17 mouse cellular contexts compared by ENCODE assay signal in the genomic region with DNA sequence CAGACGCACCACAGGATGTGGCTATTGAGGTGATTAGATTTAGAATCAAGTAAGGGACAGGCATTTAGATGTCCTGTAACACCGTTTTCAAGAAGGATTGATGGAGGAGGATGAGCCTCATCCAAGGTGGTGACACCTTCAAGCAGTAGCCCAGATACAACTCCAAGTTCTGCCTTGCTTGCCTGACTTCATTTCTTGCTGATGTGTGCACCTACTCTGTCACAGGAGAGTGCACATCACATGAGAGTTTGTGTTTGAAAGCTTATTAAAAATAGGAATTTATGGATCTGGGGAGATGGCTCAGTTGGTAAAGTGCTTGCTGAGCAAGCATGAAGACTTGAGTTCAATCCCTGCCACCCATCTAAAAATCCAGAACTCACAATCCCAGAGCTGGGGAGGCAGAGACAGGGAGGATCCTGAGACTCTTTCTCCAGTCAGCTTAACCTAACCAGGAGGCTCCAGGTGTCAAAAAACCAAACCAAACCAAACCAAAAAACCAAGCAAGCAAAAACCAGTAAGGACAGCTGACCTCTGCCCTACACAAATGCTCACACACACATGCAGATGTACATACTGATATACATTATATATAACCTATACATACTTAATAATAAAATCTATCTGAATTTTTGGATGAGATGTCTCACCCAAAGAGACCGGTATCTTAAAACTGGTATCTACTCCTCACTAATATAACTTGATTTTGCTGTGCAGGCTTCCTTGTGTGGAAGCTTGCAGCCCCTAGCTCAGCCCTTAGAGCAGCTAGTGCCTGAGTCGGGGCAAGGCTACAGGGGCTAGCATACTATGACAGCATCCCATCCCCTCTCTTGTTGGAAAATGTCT. TPM values are rescaled to one million over a fixed set of nuclear protein-coding genes. Genes with fewer than 3 reads are reported as not detected.
DNase-seq lines count a peak whose midpoint lies in the region; ATAC-seq and TF ChIP-seq lines count a peak whose summit lies in the region.
"Had no signal": no experiment of that assay in that cellular context is flagged by ENCODE, and none has a peak within 500 bp of the region (broad histone marks: within the 10 kb centered on the region; RNA-seq: fewer than 3 reads in every experiment).

No protein-coding gene starts in this region.

- H3K9ac ChIP-seq in lung, embryonic 14.5 days, result no peak overlapping the region
- H3K9ac ChIP-seq in embryonic facial prominence, embryonic 14.5 days (ENCODE audit: low read depth, low read length), result no peak overlapping the region
- H3K9ac ChIP-seq in kidney, embryonic 14.5 days (ENCODE audit: low read depth, low read length), result no peak overlapping the region
- H3K9ac ChIP-seq: neural tube, embryonic 13.5 days had no signal

- intact Hi-C loops in heart, postnatal 10 days (cut with DNase I), result no loop called here

- H3K9me3 ChIP-seq in lung, embryonic 14.5 days (ENCODE audit: low read depth, low read length), result peaks cover 50% of the 10 kb centered on the region
- H3K9me3 ChIP-seq in embryonic facial prominence, embryonic 14.5 days (ENCODE audit: control insufficient read depth, low read length), result peaks cover 73% of the 10 kb centered on the region
- peaks cover 66% of the 10 kb centered on the region for H3K9me3 ChIP-seq in kidney, embryonic 14.5 days (ENCODE audit: control insufficient read depth, low read length)

- no peak for ATAC-seq in lung, embryonic 14.5 days (ENCODE audit: insufficient read depth)
- ATAC-seq in embryonic facial prominence, embryonic 14.5 days (ENCODE audit: low read depth), result no peak
- no peak for ATAC-seq in kidney, embryonic 14.5 days (ENCODE audit: low FRiP score, low TSS enrichment)
- ATAC-seq: lung, postnatal 0 days had no signal

- no peaks in the 10 kb centered on the region for H3K27me3 ChIP-seq in lung, embryonic 14.5 days (ENCODE audit: insufficient read depth, low read length)
- H3K27me3 ChIP-seq in embryonic facial prominence, embryonic 14.5 days (replicated peaks; ENCODE audit: control insufficient read depth, insufficient read depth, low read length), result no peaks in the 10 kb centered on the region
- no peaks in the 10 kb centered on the region for H3K27me3 ChIP-seq in kidney, embryonic 14.5 days (ENCODE audit: control insufficient read depth, insufficient read depth, low read length)
- H3K27me3 ChIP-seq: neural tube, embryonic 13.5 days had no signal

- H3K4me3 ChIP-seq in lung, embryonic 14.5 days (ENCODE audit: low read depth, low read length), result no peak overlapping the region
- no peak overlapping the region for H3K4me3 ChIP-seq in embryonic facial prominence, embryonic 14.5 days (ENCODE audit: low read depth, low read length)
- H3K4me3 ChIP-seq in kidney, embryonic 14.5 days (ENCODE audit: low read length), result no peak overlapping the region
- H3K4me3 ChIP-seq: neural tube, embryonic 13.5 days had no signal

- H3K4me2 ChIP-seq in lung, embryonic 14.5 days, result no peak overlapping the region
- H3K4me2 ChIP-seq in embryonic facial prominence, embryonic 14.5 days (ENCODE audit: low read depth, low read length), result no peak overlapping the region
- no peak overlapping the region for H3K4me2 ChIP-seq in kidney, embryonic 14.5 days (replicated peaks; ENCODE audit: low read depth, low read length)
- H3K4me2 ChIP-seq: neural tube, embryonic 13.5 days had no signal

- no peak for TF ChIP-seq CTCF in lung, embryonic 14.5 days (IDR thresholded peaks at IDR 0.05; ENCODE audit: low read depth)

- 58% methylated on average over 4 of the region's 4 CpGs for WGBS in lung, embryonic 14.5 days
- 59% methylated on average over 4 of the region's 4 CpGs for WGBS in embryonic facial prominence, embryonic 14.5 days
- WGBS in kidney, embryonic 14.5 days, result 64% methylated on average over 4 of the region's 4 CpGs

- H3K27ac ChIP-seq in lung, embryonic 14.5 days (ENCODE audit: low read depth), result no peak overlapping the region
- no peak overlapping the region for H3K27ac ChIP-seq in embryonic facial prominence, embryonic 14.5 days (replicated peaks; ENCODE audit: low read depth, low read length)
- H3K27ac ChIP-seq in kidney, embryonic 14.5 days (ENCODE audit: low read depth, low read length), result no peak overlapping the region
- H3K27ac ChIP-seq: neural tube, embryonic 13.5 days had no signal

- DNase-seq in heart, adult 11 months, result peak; percentile 79
- DNase-seq in heart, postnatal 10 days, result no peak
- DNase-seq in lung, embryonic 14.5 days, result peak; percentile 4
- DNase-seq in lung, postnatal 10 days, result no peak
- peak; percentile 22 for DNase-seq in CD4-positive helper T cell, adult 2 months (ENCODE audit: low read depth, low spot score)
- peak; percentile 6 for DNase-seq in embryonic facial prominence, embryonic 14.5 days (ENCODE audit: low spot score)
- DNase-seq in urinary bladder, postnatal 36 days (ENCODE audit: low spot score in 2 of 2), result no peak
- DNase-seq: B cell, adult 2 months; cerebellum, adult 11-12 months; kidney, adult 18-20 months; liver had no signal

- H3K36me3 ChIP-seq in lung, embryonic 14.5 days (ENCODE audit: insufficient read depth), result no peaks in the 10 kb centered on the region
- H3K36me3 ChIP-seq in embryonic facial prominence, embryonic 14.5 days (ENCODE audit: control insufficient read depth, insufficient read depth, low read length), result no peaks in the 10 kb centered on the region
- no peaks in the 10 kb centered on the region for H3K36me3 ChIP-seq in kidney, embryonic 14.5 days (ENCODE audit: control insufficient read depth, insufficient read depth, low read length)
- H3K36me3 ChIP-seq: neural tube, embryonic 13.5 days had no signal

- no peaks in the 10 kb centered on the region for H3K4me1 ChIP-seq in lung, embryonic 14.5 days (ENCODE audit: insufficient read depth)
- no peaks in the 10 kb centered on the region for H3K4me1 ChIP-seq in embryonic facial prominence, embryonic 14.5 days (ENCODE audit: control insufficient read depth, insufficient read depth, low read length)
- no peaks in the 10 kb centered on the region for H3K4me1 ChIP-seq in kidney, embryonic 14.5 days (ENCODE audit: control insufficient read depth, insufficient read depth, low read length)
- H3K4me1 ChIP-seq: neural tube, embryonic 13.5 days had no signal

RNA-seq across cellular contexts. Expression of gene Trpm8, which starts 21.4 kb away (rescaled TPM):
- not detected for total RNA-seq in heart, postnatal 10 days (2021)
- polyA plus RNA-seq in lung, embryonic 14.5 days (2014; fragmentation: Nextera tagmentation; extraction: Ambion mirVana), result 0.18 TPM in 1 of 2 replicates, not detected in the other
- polyA plus RNA-seq in embryonic facial prominence, embryonic 14.5 days (2014; fragmentation: Nextera tagmentation; extraction: Ambion mirVana), result 0.07 TPM in 1 of 2 replicates, not detected in the other
- not detected in 2 replicates for polyA plus RNA-seq in kidney, embryonic 14.5 days (2014; fragmentation: Nextera tagmentation; extraction: Ambion mirVana)
- total RNA-seq: gastrocnemius, postnatal 4 days; heart, postnatal 25 days had no signal
- polyA plus RNA-seq: lung, postnatal 0 days; spleen, adult 2 months had no signal

RNA-seq across cellular contexts. Expression of gene Hjurp, which starts 21.5 kb away (rescaled TPM):
- total RNA-seq in heart, postnatal 10 days (2021), result 10 to 100 TPM; 43.5 to 44.5 TPM
- 215 and 225 TPM in 2 replicates for polyA plus RNA-seq in lung, embryonic 14.5 days (2014; fragmentation: Nextera tagmentation; extraction: Ambion mirVana)
- polyA plus RNA-seq in embryonic facial prominence, embryonic 14.5 days (2014; fragmentation: Nextera tagmentation; extraction: Ambion mirVana), result 110 and 137 TPM in 2 replicates
- 98.2 and 175 TPM in 2 replicates for polyA plus RNA-seq in kidney, embryonic 14.5 days (2014; fragmentation: Nextera tagmentation; extraction: Ambion mirVana)

Comparison
In these comparisons a context has a peak if more than half of its experiments do, and no peak if none do; other contexts are left out.
1. DNase-seq: peak in heart, adult 11 months (single experiment), lung, embryonic 14.5 days (single experiment), CD4-positive helper T cell, adult 2 months (single experiment) and embryonic facial prominence, embryonic 14.5 days (single experiment); none in heart, postnatal 10 days (0 of 2), lung, postnatal 10 days (single experiment) and urinary bladder, postnatal 36 days (0 of 2).